Mouse (Mus musculus): ENCODE measurements around the gene Umodl1. TPM values are rescaled to one million over a fixed set of nuclear protein-coding genes. Genes with fewer than 3 reads are reported as not detected.

Gene Umodl1
- polyA plus RNA-seq, 1 experiment from 2014 or later, result 0.52 TPM

DNA sequence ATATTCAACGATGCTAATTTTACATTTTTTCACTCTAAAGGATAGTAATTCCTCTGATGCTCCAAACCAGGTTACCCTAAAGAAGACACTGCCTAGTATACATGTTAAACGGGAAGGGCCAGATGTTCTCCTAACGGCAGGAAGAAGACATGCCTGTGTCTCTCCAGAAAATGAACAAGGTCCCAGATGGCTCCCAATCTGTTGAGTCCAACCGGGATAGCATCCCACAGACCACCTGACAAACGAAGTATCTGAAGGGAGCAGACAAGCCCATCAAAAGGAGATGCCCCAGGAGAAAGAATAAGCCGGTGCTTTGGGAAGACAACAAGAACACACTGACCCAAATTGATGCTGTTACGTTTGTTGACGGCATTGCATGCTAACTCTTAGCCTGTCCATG is 2.8 kb upstream of the Umodl1 start:
- H3K36me3 ChIP-seq, result no peaks in the 10 kb centered on the region
- no peak for ATAC-seq (ENCODE audit: low FRiP score)
- no peaks in the 10 kb centered on the region for H3K27me3 ChIP-seq
- H3K4me2 ChIP-seq (replicated peaks), result no peak overlapping the region
- peaks cover 9% of the 10 kb centered on the region for H3K4me1 ChIP-seq
- H3K9me3 ChIP-seq (replicated peaks), result no peaks in the 10 kb centered on the region
- no peak overlapping the region for H3K9ac ChIP-seq
- no peak overlapping the region for H3K27ac ChIP-seq
- no peak overlapping the region for H3K4me3 ChIP-seq
- 66% methylated on average over 8 of the region's 8 CpGs for WGBS

GRCm38 (mm10) chr17:30961936-30962592 is 7.6 kb downstream of the Umodl1 start:
- Histone ChIP-seq H3K4me3 (no peak overlapping the region), H3K36me3 (no peaks in the 10 kb centered on the region), H3K4me2 (replicated peaks) (no peak overlapping the region), H3K9me3 (replicated peaks) (no peaks in the 10 kb centered on the region), H3K27me3 (no peaks in the 10 kb centered on the region), H3K27ac (no peak overlapping the region), H3K4me1 (no peaks in the 10 kb centered on the region), H3K9ac (no peak overlapping the region)
- no peak for ATAC-seq (ENCODE audit: low FRiP score)
- 67% methylated on average over 7 of the region's 7 CpGs for WGBS

DNA sequence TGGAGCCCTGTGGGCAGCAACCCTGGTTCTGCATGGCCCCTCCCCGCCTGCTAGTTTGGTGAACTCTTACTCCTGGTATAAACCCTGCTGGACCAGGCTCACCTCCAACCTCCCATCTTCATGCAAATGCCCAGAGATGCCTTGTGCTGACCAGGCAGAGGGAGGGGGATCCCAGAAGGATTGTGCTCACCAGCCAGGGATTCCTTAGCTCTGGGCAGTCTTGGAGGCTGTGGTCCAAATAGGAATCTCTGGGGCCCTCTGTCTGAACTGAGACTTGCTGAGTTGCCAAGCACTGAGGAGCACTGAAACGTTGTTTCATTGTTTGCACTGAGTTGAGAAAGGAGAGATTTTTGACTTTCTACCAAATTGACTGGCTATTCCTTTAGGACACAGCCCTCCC is 8.4 kb downstream of the Umodl1 start:
- H3K4me3 ChIP-seq, result no peak overlapping the region
- H3K27me3 ChIP-seq, result no peaks in the 10 kb centered on the region
- no peak for ATAC-seq (ENCODE audit: low FRiP score)
- no peaks in the 10 kb centered on the region for H3K36me3 ChIP-seq
- no peak overlapping the region for H3K4me2 ChIP-seq (replicated peaks)
- WGBS, result 39% methylated on average over 2 of the region's 2 CpGs
- H3K4me1 ChIP-seq, result no peaks in the 10 kb centered on the region
- no peaks in the 10 kb centered on the region for H3K9me3 ChIP-seq (replicated peaks)
- H3K27ac ChIP-seq, result no peak overlapping the region
- no peak overlapping the region for H3K9ac ChIP-seq

GRCm38 (mm10) chr17:30969983-30970382 is 15.5 kb downstream of the Umodl1 start:
- Histone ChIP-seq H3K27me3 (no peaks in the 10 kb centered on the region), H3K36me3 (no peaks in the 10 kb centered on the region), H3K27ac (no peak overlapping the region), H3K9me3 (replicated peaks) (no peaks in the 10 kb centered on the region), H3K4me1 (no peaks in the 10 kb centered on the region), H3K4me2 (replicated peaks) (no peak overlapping the region), H3K9ac (no peak overlapping the region), H3K4me3 (no peak overlapping the region)
- WGBS, result 57% methylated on average over 4 of the region's 4 CpGs
- no peak for ATAC-seq (ENCODE audit: low FRiP score)

DNA sequence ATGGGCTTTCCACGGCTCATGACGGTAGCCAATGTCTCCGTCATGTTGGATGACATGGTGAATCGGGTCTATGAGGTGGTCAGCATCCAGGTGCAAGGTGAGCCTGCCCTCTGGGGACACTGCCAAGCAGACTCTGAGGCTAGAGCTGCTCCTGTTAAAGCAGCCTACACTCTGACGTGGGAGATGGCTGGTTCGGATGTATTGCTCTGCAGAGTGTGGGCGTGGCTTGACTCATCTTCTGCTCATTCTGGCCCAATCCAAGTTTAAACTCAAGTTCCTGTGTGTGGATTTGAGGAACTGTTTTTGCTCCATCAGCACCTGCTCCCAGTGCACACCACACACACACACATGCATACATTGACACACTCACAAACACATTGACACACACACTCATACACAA is 17.4 kb downstream of the Umodl1 start:
- H3K9ac ChIP-seq, result no peak overlapping the region
- H3K9me3 ChIP-seq (replicated peaks), result no peaks in the 10 kb centered on the region
- H3K27me3 ChIP-seq, result no peaks in the 10 kb centered on the region
- H3K4me2 ChIP-seq (replicated peaks), result no peak overlapping the region
- no peak for ATAC-seq (ENCODE audit: low FRiP score)
- WGBS, result 82% methylated on average over 7 of the region's 7 CpGs
- H3K4me3 ChIP-seq, result no peak overlapping the region
- H3K27ac ChIP-seq, result no peak overlapping the region
- H3K4me1 ChIP-seq, result no peaks in the 10 kb centered on the region
- no peaks in the 10 kb centered on the region for H3K36me3 ChIP-seq

GRCm38 (mm10) chr17:30973332-30973731 is 18.9 kb downstream of the Umodl1 start:
- Histone ChIP-seq H3K27ac (no peak overlapping the region), H3K4me1 (no peaks in the 10 kb centered on the region)

GRCm38 (mm10) chr17:30977290-30977689 is 22.9 kb downstream of the Umodl1 start:
- no peaks in the 10 kb centered on the region for H3K27me3 ChIP-seq
- ATAC-seq (ENCODE audit: low FRiP score), result no peak
- 74% methylated on average over 2 of the region's 2 CpGs for WGBS
- H3K9ac ChIP-seq, result no peak overlapping the region
- H3K4me2 ChIP-seq (replicated peaks), result no peak overlapping the region
- H3K4me1 ChIP-seq, result no peaks in the 10 kb centered on the region
- no peak overlapping the region for H3K4me3 ChIP-seq
- H3K9me3 ChIP-seq (replicated peaks), result no peaks in the 10 kb centered on the region
- H3K27ac ChIP-seq, result no peak overlapping the region
- no peaks in the 10 kb centered on the region for H3K36me3 ChIP-seq

More at GRCm38 (mm10) chr17:30973332-30973731, 18.9 kb downstream of the Umodl1 start:
- H3K9ac ChIP-seq, result no peak overlapping the region
- no peaks in the 10 kb centered on the region for H3K9me3 ChIP-seq (replicated peaks)
- no peaks in the 10 kb centered on the region for H3K36me3 ChIP-seq
- WGBS, result 81% methylated on average over 6 of the region's 6 CpGs
- H3K4me2 ChIP-seq (replicated peaks), result no peak overlapping the region
- no peaks in the 10 kb centered on the region for H3K27me3 ChIP-seq
- no peak overlapping the region for H3K4me3 ChIP-seq
- no peak for ATAC-seq (ENCODE audit: low FRiP score)

DNA sequence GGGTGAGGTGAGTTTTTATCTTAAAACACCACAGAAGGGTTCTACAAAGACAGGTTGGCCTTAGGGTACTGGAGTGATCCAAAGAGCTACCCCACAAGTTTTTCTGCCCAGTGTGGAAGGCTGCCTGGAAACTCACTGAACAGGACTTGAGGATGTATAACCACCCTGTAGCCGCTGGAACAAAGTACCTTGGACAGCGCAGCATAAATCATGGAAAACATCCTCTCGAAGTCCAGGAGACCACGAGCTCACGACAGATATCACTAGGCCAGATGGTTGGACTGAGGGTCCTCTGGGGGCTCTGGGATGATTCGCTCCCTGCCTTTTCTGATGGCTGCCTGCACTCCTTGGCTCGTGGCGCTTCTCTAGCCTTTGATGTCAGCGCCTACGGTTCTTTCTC is 24.1 kb downstream of the Umodl1 start:
- Histone ChIP-seq H3K27ac (no peak overlapping the region), H3K4me2 (replicated peaks) (no peak overlapping the region), H3K36me3 (no peaks in the 10 kb centered on the region), H3K27me3 (no peaks in the 10 kb centered on the region), H3K4me3 (no peak overlapping the region), H3K9me3 (replicated peaks) (no peaks in the 10 kb centered on the region), H3K4me1 (no peaks in the 10 kb centered on the region), H3K9ac (no peak overlapping the region)
- ATAC-seq (ENCODE audit: low FRiP score), result no peak
- WGBS, result 78% methylated on average over 10 of the region's 10 CpGs

DNA sequence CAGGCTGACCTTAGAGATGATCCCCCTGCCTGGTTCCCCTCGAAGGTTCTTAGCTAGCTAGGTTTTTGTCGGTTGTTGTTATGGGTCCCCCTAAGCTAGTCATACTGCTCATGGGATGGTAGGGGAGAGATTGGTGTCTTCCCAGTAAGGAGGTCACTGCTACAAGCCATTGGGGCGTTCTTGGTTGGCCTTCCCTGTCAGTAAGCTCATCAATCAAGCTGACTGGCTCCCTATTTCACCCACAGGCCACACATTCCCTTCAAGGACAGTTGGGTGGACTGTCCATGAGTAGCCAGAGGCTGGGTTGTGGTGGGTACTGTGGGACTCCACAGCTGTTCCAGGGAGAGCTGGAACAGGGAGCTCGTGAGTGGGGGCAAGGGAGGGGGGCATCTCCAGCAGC is 29.1 kb downstream of the Umodl1 start:
- 65% methylated on average over 4 of the region's 4 CpGs for WGBS
- H3K4me2 ChIP-seq (replicated peaks), result no peak overlapping the region

GRCm38 (mm10) chr17:30990254-30990653 is 35.8 kb downstream of the Umodl1 start:
- no peaks in the 10 kb centered on the region for H3K9me3 ChIP-seq (replicated peaks)
- ATAC-seq (ENCODE audit: low FRiP score), result no peak
- no peaks in the 10 kb centered on the region for H3K36me3 ChIP-seq
- H3K27ac ChIP-seq, result no peak overlapping the region
- H3K4me3 ChIP-seq, result no peak overlapping the region
- no peak overlapping the region for H3K9ac ChIP-seq
- WGBS, result 73% methylated on average over 10 of the region's 10 CpGs
- H3K4me2 ChIP-seq (replicated peaks), result no peak overlapping the region
- H3K27me3 ChIP-seq, result no peaks in the 10 kb centered on the region
- no peaks in the 10 kb centered on the region for H3K4me1 ChIP-seq

More for the DNA sequence above, 29.1 kb downstream of the Umodl1 start:
- Histone ChIP-seq H3K9me3 (replicated peaks) (no peaks in the 10 kb centered on the region), H3K27me3 (no peaks in the 10 kb centered on the region), H3K4me3 (no peak overlapping the region), H3K4me1 (no peaks in the 10 kb centered on the region), H3K9ac (no peak overlapping the region), H3K36me3 (no peaks in the 10 kb centered on the region), H3K27ac (no peak overlapping the region)
- no peak for ATAC-seq (ENCODE audit: low FRiP score)

GRCm38 (mm10) chr17:30996296-30996695 is 41.9 kb downstream of the Umodl1 start:
- Histone ChIP-seq H3K9ac (no peak overlapping the region), H3K9me3 (replicated peaks) (no peaks in the 10 kb centered on the region), H3K4me3 (no peak overlapping the region), H3K27me3 (no peaks in the 10 kb centered on the region), H3K4me2 (replicated peaks) (no peak overlapping the region), H3K27ac (no peak overlapping the region), H3K36me3 (no peaks in the 10 kb centered on the region), H3K4me1 (peaks cover 9% of the 10 kb centered on the region)
- ATAC-seq (ENCODE audit: low FRiP score), result no peak
- 82% methylated on average over 5 of the region's 5 CpGs for WGBS

DNA sequence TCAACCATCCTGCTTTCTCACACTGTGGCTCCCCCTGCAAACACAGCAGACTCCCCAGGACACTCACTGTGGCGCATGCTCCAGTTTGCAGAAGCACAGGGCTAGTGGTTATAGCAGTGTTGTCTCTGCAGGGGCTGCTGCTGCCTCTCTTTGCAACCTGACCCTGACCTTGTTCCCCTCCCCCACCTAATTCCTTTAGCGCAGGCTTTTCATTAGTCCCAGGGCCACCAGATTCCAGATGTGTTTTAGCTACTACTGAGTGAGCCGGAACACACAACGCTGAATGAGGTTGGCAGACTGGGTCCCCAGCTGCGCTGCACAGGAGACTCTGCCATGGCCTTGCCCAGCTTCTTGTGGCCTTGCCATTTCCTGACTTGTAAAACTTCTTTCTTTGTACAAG is 46.5 kb downstream of the Umodl1 start:
- Histone ChIP-seq H3K4me1 (peaks cover 9% of the 10 kb centered on the region), H3K27me3 (no peaks in the 10 kb centered on the region), H3K9me3 (replicated peaks) (no peaks in the 10 kb centered on the region), H3K4me3 (no peak overlapping the region), H3K9ac (no peak overlapping the region), H3K4me2 (replicated peaks) (no peak overlapping the region), H3K36me3 (no peaks in the 10 kb centered on the region), H3K27ac (no peak overlapping the region)
- no peak for ATAC-seq (ENCODE audit: low FRiP score)
- WGBS, result 26% methylated on average over 5 of the region's 5 CpGs

DNA sequence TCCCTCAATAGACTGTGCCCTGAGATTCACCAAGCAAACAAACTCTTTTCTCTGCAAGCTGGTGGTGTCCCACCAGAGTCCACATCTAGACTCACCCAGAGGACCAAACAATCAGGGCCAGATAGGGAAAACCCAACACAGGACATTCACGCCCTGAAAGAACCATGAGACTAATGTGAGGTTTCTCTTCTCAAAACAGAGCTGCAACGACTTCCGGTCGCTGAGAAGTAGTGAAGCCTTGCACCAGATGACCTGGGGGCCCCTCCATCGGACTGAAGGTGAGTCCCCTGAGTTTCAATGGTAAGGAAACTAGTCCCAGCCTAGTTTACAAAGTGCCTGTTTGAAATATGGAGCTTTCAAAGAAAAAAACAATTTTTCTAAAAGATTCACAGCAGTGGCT is 48.2 kb downstream of the Umodl1 start:
- peaks cover 9% of the 10 kb centered on the region for H3K4me1 ChIP-seq
- H3K9ac ChIP-seq, result no peak overlapping the region
- no peaks in the 10 kb centered on the region for H3K27me3 ChIP-seq
- WGBS, result 85% methylated on average over 5 of the region's 5 CpGs
- no peak for ATAC-seq (ENCODE audit: low FRiP score)
- H3K9me3 ChIP-seq (replicated peaks), result no peaks in the 10 kb centered on the region
- no peak overlapping the region for H3K4me2 ChIP-seq (replicated peaks)
- no peaks in the 10 kb centered on the region for H3K36me3 ChIP-seq
- no peak overlapping the region for H3K27ac ChIP-seq
- H3K4me3 ChIP-seq, result no peak overlapping the region
